Mouse (Mus musculus) duodenum, adult 2 months (tissue): ENCODE measurements around the gene Upf1. TPM values are rescaled to one million over a fixed set of nuclear protein-coding genes. Genes with fewer than 3 reads are reported as not detected.

ENCODE experiments used
- polyA plus RNA-seq: library from polyadenylated mRNA; depleted of rRNA; stranded (reverse); fragments of >200 nt; gene quantifications from 2 replicates; pipeline ENCODE4 v1.2.3, GENCODE M21; 2012; ENCODE audit warnings: low replicate concordance; rRNA removed

Gene Upf1
- 32.7 and 38.5 TPM in 2 replicates for polyA plus RNA-seq

GRCm38 (mm10) chr8:70353194-70353817 lies at the start of gene Upf1:
Gene Upf1 (minus strand): TSS chr8:70353278.

DNA sequence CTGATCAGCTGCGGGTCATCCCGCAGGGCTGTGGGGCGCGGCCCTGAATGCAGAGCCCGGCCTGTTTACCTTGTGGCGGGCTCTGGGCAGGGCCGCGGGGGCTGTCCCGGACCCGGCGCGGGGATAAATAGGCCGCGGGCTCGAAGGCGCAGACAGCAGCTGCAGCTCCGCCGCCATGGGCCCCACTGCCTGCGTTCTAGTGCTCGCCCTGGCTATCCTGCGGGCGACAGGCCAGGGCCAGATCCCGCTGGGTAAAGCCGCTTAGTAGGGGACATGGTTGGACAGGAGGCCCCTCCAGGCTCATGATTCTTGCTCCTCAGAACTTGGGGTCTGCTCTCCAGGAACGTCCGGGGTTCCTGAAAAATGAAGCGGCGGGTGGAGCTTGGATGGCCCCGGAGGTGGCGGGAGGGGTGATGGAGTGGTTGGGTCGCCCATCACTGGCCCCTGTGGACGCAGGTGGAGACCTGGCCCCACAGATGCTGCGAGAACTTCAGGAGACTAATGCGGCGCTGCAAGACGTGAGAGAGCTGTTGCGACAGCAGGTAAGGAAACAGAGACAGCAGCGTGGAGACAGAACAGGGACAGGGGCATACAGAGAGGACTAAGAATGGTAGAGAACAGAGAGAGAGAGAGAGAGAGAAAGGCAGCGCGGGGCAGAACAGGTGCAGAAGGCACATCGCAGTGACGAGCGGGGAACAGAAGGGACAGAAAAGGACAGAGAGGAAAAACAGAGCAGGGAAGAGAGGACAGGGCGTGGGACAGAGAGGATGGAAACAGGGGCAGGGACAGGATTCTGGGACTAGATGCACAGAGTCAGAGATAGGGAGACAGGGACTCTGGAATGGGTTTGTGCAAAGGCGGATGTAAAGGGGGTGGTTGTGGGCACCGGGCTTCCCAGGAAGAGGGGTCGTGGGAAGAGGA lies 20.6 kb upstream of the Upf1 start, which contains the start of gene Comp:
Gene Comp (plus strand): TSS at position 162 of the 921 bp plus-strand sequence.

DNA sequence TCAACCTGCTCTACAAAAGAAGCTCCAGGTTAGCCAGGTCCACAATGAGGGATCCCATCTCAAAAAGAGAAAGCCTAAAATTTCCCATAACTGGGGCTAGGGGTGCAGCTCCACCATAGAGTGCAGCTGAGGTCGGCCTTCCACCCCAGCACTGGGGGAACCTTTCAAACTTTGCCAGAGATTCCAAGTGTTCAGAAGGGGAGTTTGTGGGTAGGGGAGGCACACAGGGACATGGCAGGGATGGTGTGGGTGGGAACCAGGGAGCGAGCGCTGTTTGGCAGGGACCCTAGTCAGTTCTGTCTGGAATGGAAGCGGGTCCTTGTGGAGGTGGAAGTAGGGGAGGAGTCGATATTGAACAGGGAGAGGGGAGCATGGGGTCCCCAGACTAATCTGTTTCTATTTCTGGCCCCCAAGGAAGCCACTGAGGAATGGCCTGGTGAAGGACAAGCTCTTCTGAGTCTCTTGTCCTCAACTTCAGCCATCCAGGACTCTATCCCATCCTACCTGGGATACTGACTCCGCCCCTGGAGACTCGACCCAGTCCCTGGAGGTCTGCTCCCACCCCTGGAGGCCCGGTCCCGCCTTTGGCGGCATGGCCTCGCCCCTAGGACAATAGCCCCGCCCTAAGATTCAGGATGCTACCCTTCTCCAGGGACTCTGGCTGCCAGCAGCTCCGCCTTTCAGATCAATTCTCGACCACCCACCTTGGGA lies 23.8 kb downstream of the Upf1 start, which contains the start of gene Gdf1:
Gene Gdf1 (plus strand): TSS at position 694 of the 711 bp plus-strand sequence.

GRCm38 (mm10) chr8:70315624-70316510 lies 37.2 kb downstream of the Upf1 start, which contains the start of gene Cers1:
Gene Cers1 (plus strand): TSS chr8:70315775.

DNA sequence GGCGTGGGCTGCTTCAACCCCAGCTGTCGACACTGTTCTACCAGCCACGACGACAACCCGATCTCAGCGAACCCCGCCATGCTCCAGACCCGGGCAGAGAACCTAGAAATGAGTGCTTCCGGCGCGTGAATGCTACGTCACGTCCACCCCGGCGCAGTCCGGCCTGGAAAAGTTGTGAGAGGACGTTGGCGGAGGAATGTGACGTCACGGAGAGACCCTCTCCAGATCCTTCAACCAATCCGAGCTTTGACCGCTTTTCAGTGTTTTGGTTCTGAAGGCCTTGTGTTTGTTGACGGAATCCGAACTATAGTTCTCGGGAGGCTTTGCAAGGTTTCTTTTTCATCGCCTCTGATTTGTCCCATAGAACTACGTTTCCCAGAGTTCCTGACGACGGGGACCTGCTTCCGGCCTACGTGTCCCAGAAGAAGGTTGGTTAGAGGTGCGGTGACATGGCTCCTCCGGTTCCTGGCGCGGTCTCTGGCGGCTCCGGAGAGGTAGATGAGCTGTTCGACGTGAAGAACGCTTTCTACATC lies 50.7 kb downstream of the Upf1 start, which contains the start of the genes Ddx49 and Cope:
Gene Ddx49 (minus strand): TSS at position 132 of the 533 bp plus-strand sequence.
Gene Cope (plus strand): TSS at position 161 of the 533 bp plus-strand sequence.

GRCm38 (mm10) chr8:70282603-70283135 lies 70.4 kb downstream of the Upf1 start, which contains the start of gene Homer3:
Gene Homer3 (plus strand): TSS chr8:70282827.

Other genes starting within 250 kb of the Upf1 start
- 0.07 and 0.09 TPM in 2 replicates for gene Ncan, start 232.4 kb downstream of the Upf1 start, polyA plus RNA-seq
- 8.5 and 9.3 TPM in 2 replicates for gene Nr2c2ap, start 221.9 kb downstream of the Upf1 start, polyA plus RNA-seq
- 32.6 and 33.8 TPM in 2 replicates for gene Rfxank, start 214.1 kb downstream of the Upf1 start, polyA plus RNA-seq
- 47.0 and 48.5 TPM in 2 replicates for gene Borcs8, start 213.8 kb downstream of the Upf1 start, polyA plus RNA-seq
- 1.1 and 2.9 TPM in 2 replicates for gene Mef2b, start 213.6 kb downstream of the Upf1 start, polyA plus RNA-seq
- gene Tmem161a, start 180.9 kb downstream of the Upf1 start, polyA plus RNA-seq: 107 and 159 TPM in 2 replicates
- 27.1 and 34.5 TPM in 2 replicates for gene Slc25a42, start 141.0 kb downstream of the Upf1 start, polyA plus RNA-seq
- 15.5 and 19.1 TPM in 2 replicates for gene Sugp2, start 119.1 kb downstream of the Upf1 start, polyA plus RNA-seq
- 15.2 and 16.2 TPM in 2 replicates for gene Armc6, start 118.8 kb downstream of the Upf1 start, polyA plus RNA-seq
- 6.9 and 10.9 TPM in 2 replicates for gene Homer3, start 70.5 kb downstream of the Upf1 start, polyA plus RNA-seq
- 54.8 and 59.0 TPM in 2 replicates for gene Ddx49, start 50.8 kb downstream of the Upf1 start, polyA plus RNA-seq
- gene Cope, start 50.8 kb downstream of the Upf1 start, polyA plus RNA-seq: 554 and 704 TPM in 2 replicates
- gene Cers1, start 37.5 kb downstream of the Upf1 start, polyA plus RNA-seq: 0.33 and 1.1 TPM in 2 replicates
- gene Gdf1, start 23.5 kb downstream of the Upf1 start, polyA plus RNA-seq: 0.98 and 0.99 TPM in 2 replicates
- gene Comp, start 20.3 kb upstream of the Upf1 start, polyA plus RNA-seq: 0.12 and 0.51 TPM in 2 replicates
- 12.2 and 17.8 TPM in 2 replicates for gene Crtc1, start 86.3 kb upstream of the Upf1 start, polyA plus RNA-seq
- gene Klhl26, start 123.7 kb upstream of the Upf1 start, polyA plus RNA-seq: 22.5 and 31.2 TPM in 2 replicates
- 2.5 TPM in 2 replicates for gene Tmem59l, start 134.1 kb upstream of the Upf1 start, polyA plus RNA-seq
- 2.7 and 9.8 TPM in 2 replicates for gene Crlf1, start 139.9 kb upstream of the Upf1 start, polyA plus RNA-seq
- gene Rex1bd, start 153.5 kb upstream of the Upf1 start, polyA plus RNA-seq: 137 and 190 TPM in 2 replicates
- 1,130 and 1,246 TPM in 2 replicates for gene Uba52, start 157.5 kb upstream of the Upf1 start, polyA plus RNA-seq
- 325 and 545 TPM in 2 replicates for gene Fkbp8, start 174.4 kb upstream of the Upf1 start, polyA plus RNA-seq
- gene Kxd1, start 174.7 kb upstream of the Upf1 start, polyA plus RNA-seq: 64.0 and 85.0 TPM in 2 replicates
- gene Ell, start 186.2 kb upstream of the Upf1 start, polyA plus RNA-seq: 25.2 and 37.0 TPM in 2 replicates
- gene Isyna1, start 241.1 kb upstream of the Upf1 start, polyA plus RNA-seq: 89.0 and 112 TPM in 2 replicates